Mouse (Mus musculus): ENCODE results near the gene Sdf4.

The Sdf4 gene

GRCm38 (mm10) chr4:156050391-156050980, 57.8 kb downstream of the Sdf4 start:
- in situ Hi-C loops (cut with MboI; ENCODE audit: low sequenced_read_pairs): no loop called here

- in situ Hi-C loops (cut with MboI; ENCODE audit: low sequenced_read_pairs): no loop called here
Measured at GRCm38 (mm10) chr4:156053113-156053512, 60.4 kb downstream of the Sdf4 start.

- in situ Hi-C loops (cut with MboI; ENCODE audit: low sequenced_read_pairs): no loop called here
Measured at GRCm38 (mm10) chr4:156054130-156054529, 61.5 kb downstream of the Sdf4 start.

GRCm38 (mm10) chr4:156054606-156055005, 61.9 kb downstream of the Sdf4 start:
- in situ Hi-C loops (cut with MboI; ENCODE audit: low sequenced_read_pairs): no loop called here

GRCm38 (mm10) chr4:156055173-156055572, 62.5 kb downstream of the Sdf4 start:
- in situ Hi-C loops (cut with MboI; ENCODE audit: low sequenced_read_pairs): no loop called here

- in situ Hi-C loops (cut with MboI; ENCODE audit: low sequenced_read_pairs): no loop called here
Measured at GRCm38 (mm10) chr4:156057702-156058101, 65.0 kb downstream of the Sdf4 start.

GRCm38 (mm10) chr4:156058826-156059225, 66.2 kb downstream of the Sdf4 start:
- in situ Hi-C loops (cut with MboI; ENCODE audit: low sequenced_read_pairs): no loop called here

GRCm38 (mm10) chr4:156059261-156059660, 66.6 kb downstream of the Sdf4 start, which contains the start of gene Ttll10:
Gene Ttll10, minus strand, starts transcription at chr4:156059414.
- in situ Hi-C loops (cut with MboI; ENCODE audit: low sequenced_read_pairs): no loop called here

GRCm38 (mm10) chr4:156059713-156060112, 67.0 kb downstream of the Sdf4 start:
- in situ Hi-C loops (cut with MboI; ENCODE audit: low sequenced_read_pairs): no loop called here
